Mouse (Mus musculus): Measurements from ENCODE around the gene Mfsd2b. TPM values are rescaled to one million over a fixed set of nuclear protein-coding genes. Genes with fewer than 3 reads are reported as not detected.
"Not testable (repeated sequence)": the region's sequence is repeated elsewhere in the genome, so short reads cannot be mapped to it uniquely, and the experiment has no call there.

Mfsd2b gene
- total RNA-seq (2021) = under 1 TPM; 0.38 to 0.45 TPM
- long read RNA-seq, experiment 1 = 0 reads
- long read RNA-seq, experiment 2, partial matches to known transcripts = 0 of 1 reads
- long read RNA-seq, experiment 2, other reads (novel, unspliced or antisense) = 1 of 1 reads

- DNase-seq = peak; percentile 74
- intact Hi-C loops (cut with DNase I; ENCODE audit: low total_unique reads) = no loop called here
Measured at GRCm38 (mm10) chr12:4874161-4874927, at the start of gene Mfsd2b. Gene Mfsd2b (minus strand): TSS chr12:4874359.

GRCm38 (mm10) chr12:4917805-4918591, 43.8 kb upstream of the Mfsd2b start:
- intact Hi-C loops (cut with DNase I; ENCODE audit: low total_unique reads) = no loop called here
- peak; percentile 18 for DNase-seq

- intact Hi-C loops (cut with DNase I; ENCODE audit: low total_unique reads) = no loop called here
Measured at GRCm38 (mm10) chr12:4916994-4917804, 43.0 kb upstream of the Mfsd2b start, which contains the start of gene Atad2b. Gene Atad2b (plus strand): TSS chr12:4917353.

GRCm38 (mm10) chr12:4914944-4915343, 40.8 kb upstream of the Mfsd2b start:
- no peak for DNase-seq
- intact Hi-C loops (cut with DNase I; ENCODE audit: low total_unique reads) = no loop called here

More at GRCm38 (mm10) chr12:4916994-4917804, 43.0 kb upstream of the Mfsd2b start, which contains the start of gene Atad2b:
- peak; percentile 98 for DNase-seq

- intact Hi-C loops (cut with DNase I; ENCODE audit: low total_unique reads) = no loop called here
- DNase-seq = no peak
Measured at GRCm38 (mm10) chr12:4914441-4914840, 40.3 kb upstream of the Mfsd2b start.

- intact Hi-C loops (cut with DNase I; ENCODE audit: low total_unique reads) = no loop called here
- no peak for DNase-seq
Measured at GRCm38 (mm10) chr12:4911716-4912115, 37.6 kb upstream of the Mfsd2b start.

GRCm38 (mm10) chr12:4910496-4910895, 36.3 kb upstream of the Mfsd2b start:
- DNase-seq; intact Hi-C loops (cut with DNase I; ENCODE audit: low total_unique reads): not testable (repeated sequence)

- DNase-seq = no peak
- intact Hi-C loops (cut with DNase I; ENCODE audit: low total_unique reads) = no loop called here
Measured at GRCm38 (mm10) chr12:4908391-4908790, 34.2 kb upstream of the Mfsd2b start.

GRCm38 (mm10) chr12:4906951-4907906, 33.1 kb upstream of the Mfsd2b start, which contains the start of gene Ubxn2a:
Gene Ubxn2a (minus strand): TSS chr12:4907705.
- intact Hi-C loops (cut with DNase I; ENCODE audit: low total_unique reads) = no loop called here

GRCm38 (mm10) chr12:4906476-4906875, 32.3 kb upstream of the Mfsd2b start:
- DNase-seq = no peak
- intact Hi-C loops (cut with DNase I; ENCODE audit: low total_unique reads) = no loop called here

More at GRCm38 (mm10) chr12:4906951-4907906, 33.1 kb upstream of the Mfsd2b start, which contains the start of gene Ubxn2a:
- peak; percentile 96 for DNase-seq

- intact Hi-C loops (cut with DNase I; ENCODE audit: low total_unique reads) = no loop called here
Measured at GRCm38 (mm10) chr12:4905946-4906345, 31.8 kb upstream of the Mfsd2b start.

GRCm38 (mm10) chr12:4898024-4898423, 23.9 kb upstream of the Mfsd2b start:
- DNase-seq = no peak
- intact Hi-C loops (cut with DNase I; ENCODE audit: low total_unique reads) = no loop called here

More at GRCm38 (mm10) chr12:4905946-4906345, 31.8 kb upstream of the Mfsd2b start:
- DNase-seq = no peak

GRCm38 (mm10) chr12:4889891-4890290, 15.7 kb upstream of the Mfsd2b start:
- no peak for DNase-seq
- intact Hi-C loops (cut with DNase I; ENCODE audit: low total_unique reads) = no loop called here

GRCm38 (mm10) chr12:4889251-4889650, 15.1 kb upstream of the Mfsd2b start:
- intact Hi-C loops (cut with DNase I; ENCODE audit: low total_unique reads) = no loop called here
- no peak for DNase-seq

GRCm38 (mm10) chr12:4888739-4889138, 14.6 kb upstream of the Mfsd2b start:
- intact Hi-C loops (cut with DNase I; ENCODE audit: low total_unique reads) = no loop called here
- no peak for DNase-seq

- intact Hi-C loops (cut with DNase I; ENCODE audit: low total_unique reads); DNase-seq: not testable (repeated sequence)
Measured at GRCm38 (mm10) chr12:4886581-4886980, 12.4 kb upstream of the Mfsd2b start.

GRCm38 (mm10) chr12:4885062-4885461, 10.9 kb upstream of the Mfsd2b start:
- no peak for DNase-seq
- intact Hi-C loops (cut with DNase I; ENCODE audit: low total_unique reads) = no loop called here

- no peak for DNase-seq
- intact Hi-C loops (cut with DNase I; ENCODE audit: low total_unique reads) = no loop called here
Measured at GRCm38 (mm10) chr12:4882086-4882485, 7.9 kb upstream of the Mfsd2b start.
